Mouse (Mus musculus): ENCODE measurements at regions not wholly inside any gene's neighbourhood (a gene's known extent, or its start where the extent isn't known, plus 50 kb on each side); places are given as distances from the start of the nearest gene placed in this dataset.

DNA sequence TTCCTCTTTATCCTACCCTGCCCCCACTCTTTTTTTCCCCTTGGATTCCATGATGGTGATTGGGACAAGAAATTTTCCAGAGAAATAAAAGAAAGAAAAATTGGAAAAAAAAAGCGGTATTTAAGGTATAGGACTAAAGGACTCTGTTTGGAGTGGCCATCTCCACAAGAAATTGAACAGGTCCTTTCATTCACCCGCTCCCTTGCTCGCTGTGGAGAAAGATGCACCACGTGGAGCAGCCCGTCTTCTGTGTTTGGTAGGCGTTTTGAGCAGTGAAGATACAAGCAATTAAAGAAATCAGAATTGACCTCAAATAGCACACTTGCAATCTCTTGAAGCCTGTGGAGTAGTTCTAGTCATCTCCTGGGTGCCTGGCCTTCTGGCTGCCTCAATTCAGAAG lies 126.3 kb upstream of the Atp11c start:
- H3K36me3 ChIP-seq = no peaks in the 10 kb centered on the region
- no peak overlapping the region for H3K9ac ChIP-seq
- no peaks in the 10 kb centered on the region for H3K4me1 ChIP-seq (replicated peaks)
- H3K9me3 ChIP-seq = no peaks in the 10 kb centered on the region
- H3K27ac ChIP-seq = no peak overlapping the region
- H3K4me2 ChIP-seq (replicated peaks) = no peak overlapping the region
- ATAC-seq = no peak
- WGBS = 38% methylated on average over 6 of the region's 6 CpGs
- H3K4me3 ChIP-seq (replicated peaks) = no peak overlapping the region
- H3K27me3 ChIP-seq (replicated peaks) = no peaks in the 10 kb centered on the region

DNA sequence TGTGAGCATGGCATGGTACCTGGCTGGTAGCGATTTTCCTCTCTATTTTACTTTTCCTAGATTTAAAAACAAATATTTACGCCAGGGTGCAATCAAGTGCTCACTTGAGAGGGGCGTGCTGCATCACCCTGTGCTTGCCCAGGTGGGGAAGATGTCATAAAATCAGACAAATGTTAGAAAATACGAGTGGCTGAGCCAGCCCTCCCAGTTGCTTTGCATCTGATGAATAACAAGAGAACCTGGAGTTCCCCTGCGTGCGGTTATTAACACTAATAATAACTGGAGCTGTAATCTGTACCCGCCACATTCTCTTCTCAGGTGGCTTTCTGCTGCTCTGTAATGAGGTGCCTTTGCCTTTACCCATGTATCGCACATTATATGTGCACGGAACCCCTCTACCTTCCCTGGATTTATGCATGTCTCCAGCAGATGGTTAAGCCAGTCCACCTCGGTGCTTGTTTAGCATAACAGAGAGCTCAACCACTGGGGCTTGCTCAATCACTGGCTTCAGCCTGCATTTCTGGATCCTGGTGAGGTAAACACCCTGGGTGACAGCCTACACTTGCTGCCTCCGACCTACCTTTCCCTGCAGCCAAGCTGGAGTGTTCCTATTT lies 125.8 kb upstream of the Atp11c start:
- Histone ChIP-seq H3K36me3 (no peaks in the 10 kb centered on the region), H3K27me3 (replicated peaks) (no peaks in the 10 kb centered on the region), H3K4me3 (replicated peaks) (no peak overlapping the region), H3K9me3 (no peaks in the 10 kb centered on the region), H3K9ac (no peak overlapping the region), H3K27ac (no peak overlapping the region), H3K4me1 (replicated peaks) (no peaks in the 10 kb centered on the region), H3K4me2 (replicated peaks) (no peak overlapping the region; the same call in 1 of the 2 replicates)
- ATAC-seq = no peak
- 17% methylated on average over 11 of the region's 11 CpGs for WGBS

DNA sequence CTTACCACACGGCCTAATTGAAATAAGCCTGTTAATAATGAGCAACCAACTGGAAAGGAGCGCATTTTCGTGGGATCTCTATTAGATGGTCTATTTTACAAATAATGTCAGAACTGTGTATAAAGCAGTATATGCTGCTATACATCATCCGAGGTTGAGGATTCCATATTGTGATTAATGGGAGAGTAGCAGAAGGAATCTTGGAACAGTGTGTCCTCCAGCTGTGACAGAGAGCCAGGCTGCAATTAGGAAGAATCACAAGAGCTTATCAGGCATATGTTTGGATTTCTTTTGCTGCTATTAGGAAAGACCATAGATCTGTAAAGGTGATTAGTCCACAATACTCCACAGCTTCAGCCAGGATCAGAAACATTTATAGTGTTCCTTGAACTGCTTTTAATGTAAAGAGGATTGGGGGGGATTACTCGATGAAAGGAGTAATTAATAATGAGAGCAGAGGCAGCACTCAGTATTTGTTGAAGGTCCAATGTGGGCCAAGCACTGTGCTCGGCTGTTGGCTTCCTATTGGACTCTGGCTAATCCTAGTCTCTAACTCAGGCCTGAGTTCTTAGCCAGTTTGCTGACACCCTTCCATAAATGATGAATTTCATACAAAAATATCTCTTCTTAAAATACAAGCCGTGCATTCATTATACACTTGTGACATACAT lies 88.7 kb upstream of the Atp11c start:
- no peaks in the 10 kb centered on the region for H3K9me3 ChIP-seq
- H3K4me1 ChIP-seq (replicated peaks) = no peaks in the 10 kb centered on the region
- WGBS = 70% methylated on average over 7 of the region's 7 CpGs
- no peak for ATAC-seq
- no peak overlapping the region for H3K4me3 ChIP-seq (replicated peaks)
- no peaks in the 10 kb centered on the region for H3K27me3 ChIP-seq (replicated peaks)
- no peak overlapping the region for H3K4me2 ChIP-seq (replicated peaks)
- H3K36me3 ChIP-seq = no peaks in the 10 kb centered on the region
- no peak overlapping the region for H3K27ac ChIP-seq
- H3K9ac ChIP-seq = no peak overlapping the region

DNA sequence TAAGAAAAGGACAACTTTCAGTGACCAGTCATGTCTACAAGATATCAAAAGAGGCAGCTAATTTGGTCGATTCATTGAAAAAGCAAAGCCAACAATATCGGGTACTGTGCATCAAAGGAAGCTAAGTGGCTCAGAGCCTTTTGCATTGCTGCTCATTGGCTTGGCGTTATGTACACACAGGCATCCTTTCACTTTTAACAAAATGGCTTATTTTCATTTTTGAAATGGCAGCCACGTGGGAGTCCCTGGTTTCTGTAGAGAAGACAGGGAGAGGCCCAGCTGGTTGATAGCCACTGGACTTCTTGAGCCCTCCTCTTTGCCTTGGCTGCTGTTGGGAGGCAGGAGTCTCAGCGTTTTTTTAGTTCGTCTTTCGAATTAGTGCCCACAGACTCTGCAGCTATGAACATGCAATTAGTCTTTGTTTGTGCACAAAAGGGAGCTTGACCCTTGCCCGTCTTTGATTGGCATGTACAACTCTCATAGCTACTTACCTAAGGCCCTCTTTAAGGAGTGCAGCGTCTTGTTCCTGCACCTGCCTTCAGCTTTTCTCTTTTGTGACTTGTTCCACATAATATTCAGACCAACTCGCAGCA lies 52.3 kb upstream of the Atp11c start:
- H3K27ac ChIP-seq = no peak overlapping the region

More for the DNA sequence above, 52.3 kb upstream of the Atp11c start:
- 66% methylated on average over 10 of the region's 10 CpGs for WGBS
- no peaks in the 10 kb centered on the region for H3K9me3 ChIP-seq
- no peak overlapping the region for H3K9ac ChIP-seq
- H3K4me3 ChIP-seq (replicated peaks) = no peak overlapping the region
- H3K27me3 ChIP-seq (replicated peaks) = no peaks in the 10 kb centered on the region
- H3K4me1 ChIP-seq (replicated peaks) = no peaks in the 10 kb centered on the region
- no peaks in the 10 kb centered on the region for H3K36me3 ChIP-seq
- ATAC-seq = no peak
- H3K4me2 ChIP-seq (replicated peaks) = no peak overlapping the region
